Mouse (Mus musculus): ENCODE data around the gene Pnkp.

GRCm38 (mm10) chr7:44850789-44851624 is 5.9 kb upstream of the Pnkp start:
- no peak for TF ChIP-seq EP300 (IDR thresholded peaks at IDR 0.05; ENCODE audit: low read length)
- no peak for TF ChIP-seq GABPA (IDR thresholded peaks at IDR 0.05; ENCODE audit: insufficient replicate concordance, low read depth, low read length)
- TF ChIP-seq CTCF (conservative IDR thresholded peaks at IDR 0.05 in 1 of 2, IDR thresholded peaks at IDR 0.05 in 1 of 2; ENCODE audit: low read depth in 2 of 2, low read length in 2 of 2) = no peak
- TF ChIP-seq POLR2A (IDR thresholded peaks at IDR 0.05; ENCODE audit: low read depth, low read length) = no peak
